Mouse (Mus musculus): Measurements from ENCODE around the gene Tjp1. TPM values are rescaled to one million over a fixed set of nuclear protein-coding genes. Genes with fewer than 3 reads are reported as not detected.

Tjp1 gene
- total and polyA plus RNA-seq, 3 experiments: not detected

GRCm38 (mm10) chr7:65418366-65418911, 109.1 kb downstream of the Tjp1 start:
- in situ Hi-C loops (cut with MboI; ENCODE audit: low pct_ligation_motif_present, low pct_unique_long_range_greater_than_20kb, low sequenced_read_pairs): no loop called here
- no peak for DNase-seq (ENCODE audit: extremely low read depth)

GRCm38 (mm10) chr7:65417231-65418100, 110.1 kb downstream of the Tjp1 start:
- no peak for TF ChIP-seq E2F4 (IDR thresholded peaks at IDR 0.05; ENCODE audit: insufficient replicate concordance, low read depth, low read length)
- TF ChIP-seq MAX (IDR thresholded peaks at IDR 0.05; ENCODE audit: low read length): no peak
- no peak for TF ChIP-seq USF2 (conservative IDR thresholded peaks at IDR 0.05; ENCODE audit: low read depth, low read length)
- TF ChIP-seq MEF2A (IDR thresholded peaks at IDR 0.05; ENCODE audit: borderline replicate concordance, low read depth, low read length): no peak
- Histone ChIP-seq H3K79me2 (replicated peaks; ENCODE audit: control insufficient read depth, extremely low read depth, insufficient read depth, poor library complexity, severe bottlenecking) (no peaks in the 10 kb centered on the region), H3K27ac (ENCODE audit: insufficient read depth, low read depth) (no peak overlapping the region), H3K4me3 (replicated peaks in 1 of 3; ENCODE audit: low read depth in 2 of 3, low read length in 2 of 3, poor library complexity in 1 of 3) (no peak overlapping the region), H3K9me3 (replicated peaks; ENCODE audit: low read length) (peaks cover 2% of the 10 kb centered on the region), H3K9ac (ENCODE audit: insufficient read depth, low read depth) (no peak overlapping the region), H3K36me3 (replicated peaks in 1 of 2; ENCODE audit: control insufficient read depth in 1 of 2, insufficient read depth in 1 of 2, low read length in 1 of 2) (no peaks in the 10 kb centered on the region), H3K4me1 (ENCODE audit: control insufficient read depth in 1 of 2, insufficient read depth in 2 of 2) (peaks cover 0 to 21% of the 10 kb centered on the region in 2 experiments; a peak in 1 of 4 replicates), H3K4me2 (ENCODE audit: insufficient read depth, low read depth, poor library complexity, severe bottlenecking) (no peak overlapping the region), H3K27me3 (replicated peaks) (peaks cover 3% of the 10 kb centered on the region)
- dilution Hi-C loops (cut with MboI; ENCODE audit: extremely low pct_ligation_motif_present, extremely low pct_unique_long_range_greater_than_20kb, low sequenced_read_pairs) (no loop called here), in situ Hi-C loops (cut with MboI; ENCODE audit: low pct_ligation_motif_present, low pct_unique_long_range_greater_than_20kb, low sequenced_read_pairs) (no loop called here)
- DNase-seq (ENCODE audit: extremely low read depth): no peak

More at GRCm38 (mm10) chr7:65418366-65418911, 109.1 kb downstream of the Tjp1 start:
- Histone ChIP-seq H3K9ac (ENCODE audit: insufficient read depth, low read depth) (no peak overlapping the region), H3K79me2 (replicated peaks; ENCODE audit: control insufficient read depth, extremely low read depth, insufficient read depth, poor library complexity, severe bottlenecking) (no peaks in the 10 kb centered on the region), H3K9me3 (replicated peaks; ENCODE audit: low read length) (peaks cover 2% of the 10 kb centered on the region), H3K27me3 (replicated peaks) (peaks cover 3% of the 10 kb centered on the region), H3K4me2 (ENCODE audit: insufficient read depth, low read depth, poor library complexity, severe bottlenecking) (no peak overlapping the region), H3K4me3 (replicated peaks in 1 of 3; ENCODE audit: low read depth in 2 of 3, low read length in 2 of 3, poor library complexity in 1 of 3) (no peak overlapping the region), H3K27ac (ENCODE audit: insufficient read depth, low read depth) (no peak overlapping the region), H3K36me3 (replicated peaks in 1 of 2; ENCODE audit: control insufficient read depth in 1 of 2, insufficient read depth in 1 of 2, low read length in 1 of 2) (no peaks in the 10 kb centered on the region), H3K4me1 (ENCODE audit: control insufficient read depth in 1 of 2, insufficient read depth in 2 of 2) (peaks cover 0 to 21% of the 10 kb centered on the region in 2 experiments; a peak in 1 of 4 replicates)
- no peak for TF ChIP-seq MXI1 (IDR thresholded peaks at IDR 0.05; ENCODE audit: low read depth, low read length)
- no peak for TF ChIP-seq ETS1 (conservative IDR thresholded peaks at IDR 0.05; ENCODE audit: low read depth, low read length)
- TF ChIP-seq JUN (IDR thresholded peaks at IDR 0.05; ENCODE audit: insufficient read depth, low read depth, low read length): no peak
- TF ChIP-seq MYC (IDR thresholded peaks at IDR 0.05; ENCODE audit: low read depth, low read length): no peak
- no peak for TF ChIP-seq NRF1 (IDR thresholded peaks at IDR 0.05; ENCODE audit: low read depth, low read length)
- no peak for TF ChIP-seq HCFC1 (IDR thresholded peaks at IDR 0.05; ENCODE audit: low read depth, low read length)
- no peak for TF ChIP-seq PAX5 (IDR thresholded peaks at IDR 0.05; ENCODE audit: low read length)
- no peak for TF ChIP-seq CTCF (conservative IDR thresholded peaks at IDR 0.05 in 1 of 2, IDR thresholded peaks at IDR 0.05 in 1 of 2; ENCODE audit: low read depth in 2 of 2, low read length in 2 of 2)
- TF ChIP-seq ELF1 (IDR thresholded peaks at IDR 0.05; ENCODE audit: low read depth, low read length): no peak
- no peak for TF ChIP-seq BHLHE40 (IDR thresholded peaks at IDR 0.05; ENCODE audit: low read depth, low read length)
- TF ChIP-seq ZKSCAN1 (IDR thresholded peaks at IDR 0.05; ENCODE audit: borderline replicate concordance, low read depth, low read length): no peak
- no peak for TF ChIP-seq USF2 (conservative IDR thresholded peaks at IDR 0.05; ENCODE audit: low read depth, low read length)
- TF ChIP-seq JUND (conservative IDR thresholded peaks at IDR 0.05; ENCODE audit: low read depth, low read length): no peak
- TF ChIP-seq NELFE (IDR thresholded peaks at IDR 0.05; ENCODE audit: low read depth, low read length): no peak
- dilution Hi-C loops (cut with MboI; ENCODE audit: extremely low pct_ligation_motif_present, extremely low pct_unique_long_range_greater_than_20kb, low sequenced_read_pairs): no loop called here
